1 mouse cellular context compared by ENCODE assay signal in the genomic region with DNA sequence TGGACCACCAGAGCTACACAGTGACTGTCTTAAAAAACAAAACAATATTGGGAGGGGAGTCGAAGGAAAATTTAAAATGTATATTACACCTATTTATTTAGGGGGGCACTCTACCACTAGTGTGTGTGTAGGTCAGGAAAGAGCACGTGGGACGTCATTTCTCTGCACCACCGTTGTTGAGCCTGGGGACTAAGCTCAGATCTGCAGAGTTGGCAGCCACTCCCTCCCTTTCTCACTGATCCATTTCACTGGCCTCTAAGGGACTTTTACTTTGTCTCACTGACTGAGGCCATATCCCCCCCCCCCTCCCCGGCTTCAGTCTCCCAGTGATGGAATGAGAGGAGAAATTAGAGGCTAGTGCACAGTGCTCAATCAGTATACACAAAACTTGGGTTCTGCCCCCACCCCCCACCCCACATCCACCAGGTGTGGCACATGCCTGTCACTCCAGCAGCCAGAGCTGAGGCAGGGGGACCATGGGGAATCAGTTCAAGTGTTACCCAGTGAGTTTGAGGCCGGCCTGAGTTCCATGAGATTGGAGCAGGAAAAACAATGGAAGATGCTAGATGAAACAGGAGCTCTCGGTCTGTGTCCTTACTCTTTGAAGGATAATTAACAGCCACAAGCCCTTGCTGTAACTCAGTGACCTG.
TF ChIP-seq lines count a peak whose summit lies in the region.

No protein-coding gene starts in this region.

TF ChIP-seq in MEL, 35 proteins besides CTCF, POLR2A, EP300 and RAD21 (continued from another document):
- TF ChIP-seq ZKSCAN1 (IDR thresholded peaks at IDR 0.05; ENCODE audit: low read depth, low read length) (no peak), NRF1 (IDR thresholded peaks at IDR 0.05; ENCODE audit: insufficient read depth, low read depth, low read length, poor library complexity, severe bottlenecking) (no peak), E2F4 (IDR thresholded peaks at IDR 0.05; ENCODE audit: borderline replicate concordance, low read depth, low read length) (no peak), ZC3H11A (IDR thresholded peaks at IDR 0.05; ENCODE audit: low read depth, low read length) (no peak), TBP (IDR thresholded peaks at IDR 0.05; ENCODE audit: low read depth, low read length) (no peak), ETS1 (IDR thresholded peaks at IDR 0.05; ENCODE audit: low read depth, low read length) (no peak), POLR2AphosphoS5 (IDR thresholded peaks at IDR 0.05; ENCODE audit: borderline replicate concordance, low read depth, low read length) (no peak), SMC3 (IDR thresholded peaks at IDR 0.05; ENCODE audit: low read depth, low read length) (no peak), MYC (IDR thresholded peaks at IDR 0.05; ENCODE audit: low read depth, low read length) (no peak), UBTF (IDR thresholded peaks at IDR 0.05; ENCODE audit: borderline replicate concordance, insufficient read depth, low read depth, low read length) (no peak), GATA1 (IDR thresholded peaks at IDR 0.05; ENCODE audit: low read depth, low read length) (no peak), CHD1 (IDR thresholded peaks at IDR 0.05; ENCODE audit: low read depth, low read length) (no peak), CHD2 (IDR thresholded peaks at IDR 0.05; ENCODE audit: low read length) (no peak), ELF1 (IDR thresholded peaks at IDR 0.05; ENCODE audit: low read depth, low read length) (no peak), RCOR1 (IDR thresholded peaks at IDR 0.05; ENCODE audit: low read depth, low read length) (no peak), GABPA (IDR thresholded peaks at IDR 0.05; ENCODE audit: low read depth, low read length) (no peak), HCFC1 (IDR thresholded peaks at IDR 0.05; ENCODE audit: low read depth, low read length) (no peak), SIN3A (IDR thresholded peaks at IDR 0.05; ENCODE audit: low read length) (no peak)
TF ChIP-seq in MEL: peak in this region for 0.
